ENCODE assay signal across 32 mouse cellular contexts in the genomic region with DNA sequence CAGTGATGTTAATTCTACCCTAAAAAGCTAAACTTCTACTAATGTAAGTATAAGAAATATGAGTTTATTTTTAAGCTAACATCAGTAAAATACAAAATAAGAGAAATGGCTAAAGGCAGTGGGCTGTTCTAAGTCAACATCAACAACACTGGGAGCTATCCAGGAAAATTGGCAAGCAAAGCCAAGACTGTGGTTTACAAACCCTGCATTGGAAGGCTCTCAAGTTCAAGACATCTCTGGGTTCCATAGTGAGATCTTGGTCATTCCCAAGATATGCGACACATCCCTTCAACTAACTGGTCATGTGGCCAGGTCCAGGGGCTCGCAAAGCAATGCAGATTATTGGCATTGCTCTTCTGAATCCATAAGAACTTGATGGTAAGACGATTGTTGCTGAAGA. TPM values are rescaled to one million over a fixed set of nuclear protein-coding genes. Genes with fewer than 3 reads are reported as not detected.
"Had no signal": no experiment of that assay in that cellular context is flagged by ENCODE, and none has a peak within 500 bp of the region (broad histone marks: within the 10 kb centered on the region; RNA-seq: fewer than 3 reads in every experiment).

No protein-coding gene starts in this region.

- H3K9ac ChIP-seq: limb, embryonic 12.5 days; limb, embryonic 13.5 days; limb, embryonic 15.5 days; liver, embryonic 12.5 days; liver, embryonic 13.5 days; liver, embryonic 14.5 days; liver, embryonic 15.5 days; liver, postnatal 0 days; lung, embryonic 14.5 days; lung, embryonic 15.5 days; midbrain, embryonic 12.5 days; midbrain, embryonic 15.5 days; neural tube, embryonic 12.5 days had no signal

- H3K4me1 ChIP-seq: liver, embryonic 12.5 days; liver, embryonic 13.5 days; midbrain, embryonic 12.5 days; neural tube, embryonic 12.5 days had no signal

- H3K36me3 ChIP-seq: limb, embryonic 10.5 days; limb, embryonic 12.5 days; limb, embryonic 13.5 days; limb, embryonic 15.5 days; liver, embryonic 12.5 days; liver, embryonic 13.5 days; liver, embryonic 15.5 days; lung, embryonic 15.5 days; midbrain, embryonic 10.5 days; midbrain, embryonic 12.5 days; midbrain, embryonic 15.5 days; neural tube, embryonic 12.5 days had no signal

- DNase-seq: left cerebral cortex, postnatal 4 days; liver; liver, embryonic 13.5 days; liver, postnatal 0 days; lung, adult 18-20 months; lung, adult 2 months; lung, embryonic 14.5 days; lung, postnatal 10 days; lung, postnatal 14 days; lung, postnatal 36 days; lung, postnatal 4 days; midbrain, embryonic 14.5 days had no signal

- H3K27me3 ChIP-seq: midbrain, embryonic 12.5 days; midbrain, embryonic 15.5 days; neural tube, embryonic 12.5 days had no signal

- ATAC-seq: liver, embryonic 12.5 days; liver, postnatal 0 days; lung, postnatal 0 days; midbrain, embryonic 15.5 days; midbrain, embryonic 16.5 days had no signal

- H3K4me3 ChIP-seq: limb, embryonic 10.5 days; limb, embryonic 12.5 days; limb, embryonic 13.5 days; limb, embryonic 15.5 days; liver, embryonic 12.5 days; liver, embryonic 13.5 days; liver, embryonic 15.5 days; lung, embryonic 15.5 days; megakaryocyte, embryonic 14.5 days; midbrain, embryonic 10.5 days; midbrain, embryonic 12.5 days; midbrain, embryonic 15.5 days; myocyte; neural tube, embryonic 12.5 days had no signal

- H3K9me3 ChIP-seq: limb, embryonic 10.5 days; limb, embryonic 12.5 days; limb, embryonic 13.5 days; limb, embryonic 15.5 days; liver, embryonic 12.5 days; liver, embryonic 13.5 days; liver, embryonic 15.5 days; lung, embryonic 15.5 days; midbrain, embryonic 10.5 days; midbrain, embryonic 12.5 days; midbrain, embryonic 15.5 days; neural tube, embryonic 12.5 days had no signal

- H3K4me2 ChIP-seq: limb, embryonic 12.5 days; limb, embryonic 13.5 days; limb, embryonic 15.5 days; liver, embryonic 11.5 days; liver, embryonic 12.5 days; liver, embryonic 13.5 days; liver, embryonic 15.5 days; lung, embryonic 14.5 days; lung, embryonic 15.5 days; midbrain, embryonic 11.5 days; midbrain, embryonic 12.5 days; midbrain, embryonic 15.5 days; neural tube, embryonic 12.5 days had no signal

- H3K27ac ChIP-seq: limb, embryonic 10.5 days; limb, embryonic 12.5 days; limb, embryonic 13.5 days; limb, embryonic 15.5 days; liver, embryonic 12.5 days; liver, embryonic 13.5 days; liver, embryonic 14.5 days; liver, embryonic 15.5 days; lung, embryonic 15.5 days; macrophage; midbrain, embryonic 10.5 days; midbrain, embryonic 12.5 days; midbrain, embryonic 15.5 days; neural tube, embryonic 12.5 days had no signal

RNA-seq across cellular contexts. Expression of gene Rab3c, which starts 5.3 kb away (rescaled TPM):
- polyA plus RNA-seq: liver, adult 2 months; liver, embryonic 12.5 days; liver, postnatal 0 days; macrophage had no signal
